Comparison of ENCODE assay signal across 9 mouse cellular contexts in the genomic region with DNA sequence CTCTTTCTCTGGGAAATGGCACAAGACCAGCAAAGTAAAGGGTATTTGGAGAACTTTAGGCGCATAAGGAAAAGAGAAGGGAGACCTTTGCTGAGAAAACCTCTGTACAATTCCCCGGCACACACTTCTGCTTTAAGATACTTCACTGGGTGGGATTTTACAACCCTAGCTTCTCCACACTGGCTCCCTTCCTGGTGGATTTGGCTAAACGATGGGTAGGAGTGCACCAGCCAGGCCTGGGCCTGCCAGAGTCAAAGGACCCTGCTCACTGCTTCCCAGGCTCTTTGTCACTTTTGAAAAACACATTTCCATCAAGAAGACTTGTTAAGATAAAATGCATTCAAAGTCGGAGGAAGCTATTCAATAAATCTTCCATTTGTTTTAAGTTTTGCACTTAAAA. TPM values are rescaled to one million over a fixed set of nuclear protein-coding genes. Genes with fewer than 3 reads are reported as not detected.
DNase-seq lines count a peak whose midpoint lies in the region; ATAC-seq and TF ChIP-seq lines count a peak whose summit lies in the region.
"Had no signal": no experiment of that assay in that cellular context is flagged by ENCODE, and none has a peak within 500 bp of the region (broad histone marks: within the 10 kb centered on the region; RNA-seq: fewer than 3 reads in every experiment).

No protein-coding gene starts in this region.

- DNase-seq in cerebellum, adult 9-10 months, result peak; percentile 32
- DNase-seq in cerebellum, postnatal 36 days, result no peak
- no peak for DNase-seq in left cerebral cortex, adult 2 months (ENCODE audit: extremely low spot score in 1 of 2, low spot score in 2 of 2)
- no peak for DNase-seq in left cerebral cortex, adult 11 months (ENCODE audit: low spot score)
- no peak for DNase-seq in thymus, adult 18-20 months
- DNase-seq in gastrocnemius, postnatal 10 days, result no peak

- peaks cover 41% of the 10 kb centered on the region for H3K4me1 ChIP-seq in hindbrain, embryonic 12.5 days
- H3K4me1 ChIP-seq in neural tube, embryonic 14.5 days (ENCODE audit: control insufficient read depth, insufficient read depth, low read length), result peaks cover 29% of the 10 kb centered on the region

- H3K9me3 ChIP-seq in hindbrain, embryonic 12.5 days (replicated peaks), result no peaks in the 10 kb centered on the region
- H3K9me3 ChIP-seq in neural tube, embryonic 14.5 days (ENCODE audit: control insufficient read depth, low read length), result no peaks in the 10 kb centered on the region

- peaks cover 17% of the 10 kb centered on the region for H3K36me3 ChIP-seq in hindbrain, embryonic 12.5 days
- peaks cover 9% of the 10 kb centered on the region for H3K36me3 ChIP-seq in neural tube, embryonic 14.5 days (ENCODE audit: control insufficient read depth, insufficient read depth, low read length)

- no peak for TF ChIP-seq CTCF in left cerebral cortex, adult 2 months (IDR thresholded peaks at IDR 0.05)

- intact Hi-C loops in left cerebral cortex, adult 2 months (cut with DNase I), result no loop called here

- peak overlapping the region; percentile 48 for H3K4me3 ChIP-seq in left cerebral cortex, adult 2 months
- peak overlapping the region; percentile 69 for H3K4me3 ChIP-seq in hindbrain, embryonic 12.5 days
- H3K4me3 ChIP-seq in neural tube, embryonic 14.5 days (ENCODE audit: low read depth, low read length), result peak overlapping the region; percentile 91

- WGBS in hindbrain, embryonic 12.5 days, result 16% methylated on average over 4 of the region's 4 CpGs
- 11% methylated on average over 4 of the region's 4 CpGs for WGBS in neural tube, embryonic 14.5 days

- H3K27me3 ChIP-seq in hindbrain, embryonic 12.5 days, result 0 out of 2 replicates have a peak, but pooled peaks cover 3% of the 10 kb centered on the region
- H3K27me3 ChIP-seq in neural tube, embryonic 14.5 days (ENCODE audit: control insufficient read depth, insufficient read depth, low read length), result no peaks in the 10 kb centered on the region

- no peak for ATAC-seq in hindbrain, embryonic 12.5 days (ENCODE audit: low FRiP score)
- no peak for ATAC-seq in neural tube, embryonic 14.5 days (ENCODE audit: low read depth)

- peak overlapping the region; percentile 84 for H3K4me2 ChIP-seq in hindbrain, embryonic 12.5 days (replicated peaks)
- H3K4me2 ChIP-seq in neural tube, embryonic 14.5 days (ENCODE audit: low read depth, low read length), result peak overlapping the region; percentile 90

- H3K9ac ChIP-seq in hindbrain, embryonic 12.5 days, result peak overlapping the region; percentile 96
- peak overlapping the region; percentile 48 for H3K9ac ChIP-seq in neural tube, embryonic 14.5 days (replicated peaks; ENCODE audit: low read depth, low read length)
- H3K9ac ChIP-seq: liver, embryonic 14.5 days had no signal

- H3K27ac ChIP-seq in left cerebral cortex, adult 2 months, result peak overlapping the region; percentile 83
- H3K27ac ChIP-seq in hindbrain, embryonic 12.5 days, result peak overlapping the region; percentile 94
- peak overlapping the region; percentile 55 for H3K27ac ChIP-seq in neural tube, embryonic 14.5 days (ENCODE audit: low read depth, low read length)
- H3K27ac ChIP-seq: liver, embryonic 14.5 days had no signal

RNA-seq across cellular contexts. Expression of a gene that starts 6.3 kb away (rescaled TPM):
- 100 to 1,000 TPM; 118 to 125 TPM for total RNA-seq in left cerebral cortex, adult 2 months (2021)
- polyA plus RNA-seq in hindbrain, embryonic 12.5 days (2016; fragmentation: Nextera tagmentation; extraction: Ambion mirVana), result 64.7 and 88.3 TPM in 2 replicates
- polyA plus RNA-seq in neural tube, embryonic 14.5 days (2014; fragmentation: Nextera tagmentation; extraction: Ambion mirVana), result 48.6 and 50.3 TPM in 2 replicates
- total RNA-seq in gastrocnemius, postnatal 10 days (2021), result 1 to 10 TPM; 3.0 to 3.3 TPM

Comparison
In these comparisons a context has a peak if more than half of its experiments do, and no peak if none do; other contexts are left out.
1. RNA of a gene that starts 6.3 kb away (total RNA-seq): 118 to 125 TPM in left cerebral cortex, adult 2 months; 3.0 to 3.3 TPM in gastrocnemius, postnatal 10 days; every median in the first group is over 10 times any median in the second.
2. Peak in every context shown above with its lines, with median percentiles within 50 percentile points of each other: H3K27ac ChIP-seq and H3K4me3 ChIP-seq.